In the genomic region with DNA sequence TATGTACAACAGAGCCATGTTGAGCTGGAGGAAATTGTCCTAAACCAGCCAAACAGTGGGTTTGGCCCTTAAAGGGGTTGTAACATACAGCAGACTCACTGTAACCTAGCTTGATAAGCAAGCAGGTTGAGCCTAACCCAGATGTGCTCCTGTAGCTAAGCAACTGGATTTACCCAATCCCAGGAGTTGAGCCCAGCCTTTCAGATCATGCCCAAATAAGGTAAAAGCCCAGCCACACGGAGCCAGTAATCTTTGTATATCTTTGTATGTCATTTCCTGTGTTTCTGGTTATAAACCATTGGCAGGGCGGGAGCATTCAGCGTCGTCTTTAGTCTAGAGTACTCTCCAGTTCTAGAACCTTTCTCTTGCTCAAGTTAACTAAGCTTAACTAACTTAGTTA, we compare ENCODE assay signal across 18 mouse cellular contexts.
DNase-seq lines count a peak whose midpoint lies in the region; ATAC-seq lines count a peak whose summit lies in the region.
"Had no signal": no experiment of that assay in that cellular context is flagged by ENCODE, and none has a peak within 500 bp of the region (broad histone marks: within the 10 kb centered on the region; RNA-seq: fewer than 3 reads in every experiment).

No protein-coding gene starts in this region.

- no peak overlapping the region for H3K4me3 ChIP-seq in limb, embryonic 11.5 days (ENCODE audit: low read depth, low read length)
- H3K4me3 ChIP-seq: erythroblast, embryonic 14.5 days; midbrain, embryonic 13.5 days; neural tube, embryonic 15.5 days had no signal

- no peak overlapping the region for H3K27ac ChIP-seq in limb, embryonic 11.5 days (replicated peaks; ENCODE audit: low read depth, low read length)
- H3K27ac ChIP-seq: midbrain, embryonic 13.5 days; neural tube, embryonic 15.5 days had no signal

- peak; percentile 73 for ATAC-seq in common myeloid progenitor, adult 5-6 weeks (replicated peaks; ENCODE audit: low read depth, poor library complexity, severe bottlenecking)
- ATAC-seq in limb, embryonic 11.5 days (ENCODE audit: insufficient number of reproducible peaks, low FRiP score, low TSS enrichment, low read depth), result peak; percentile 65; the same call in 1 of the 2 replicates
- ATAC-seq: midbrain, embryonic 13.5 days had no signal

- peak; percentile 68 for DNase-seq in 3T3-L1 (ENCODE audit: low read depth, low spot score)
- peak; percentile 31 for DNase-seq in CD4-positive helper T cell, adult 2 months (ENCODE audit: low read depth, low spot score)
- no peak for DNase-seq in limb, embryonic 11.5 days (ENCODE audit: low spot score)
- DNase-seq in urinary bladder, postnatal 36 days (ENCODE audit: low spot score in 2 of 2), result no peak
- no peak for DNase-seq in urinary bladder, postnatal 4 days (ENCODE audit: low spot score in 2 of 2)
- no peak for DNase-seq in ovary, postnatal 14 days (ENCODE audit: low spot score)
- DNase-seq: cerebellum, adult 8-10 months; heart, adult 11 months; heart, postnatal 36 days; kidney, adult 2 months; layer of hippocampus, adult 9-11 months; left cerebral cortex, postnatal 4 days; lung, adult 18-20 months; right cerebral cortex, postnatal 14 days had no signal

- H3K9me3 ChIP-seq in limb, embryonic 11.5 days (ENCODE audit: control insufficient read depth, low read length), result no peaks in the 10 kb centered on the region
- H3K9me3 ChIP-seq: midbrain, embryonic 13.5 days; neural tube, embryonic 15.5 days had no signal

- 60% methylated on average over 4 of the region's 4 CpGs for WGBS in limb, embryonic 11.5 days

- H3K36me3 ChIP-seq in limb, embryonic 11.5 days (ENCODE audit: control insufficient read depth, insufficient read depth, low read length), result no peaks in the 10 kb centered on the region
- H3K36me3 ChIP-seq: midbrain, embryonic 13.5 days; neural tube, embryonic 15.5 days had no signal

- no peaks in the 10 kb centered on the region for H3K27me3 ChIP-seq in limb, embryonic 11.5 days (ENCODE audit: control insufficient read depth, insufficient read depth, low read length)
- H3K27me3 ChIP-seq: neural tube, embryonic 15.5 days had no signal

- no peak overlapping the region for H3K9ac ChIP-seq in limb, embryonic 11.5 days (ENCODE audit: low read length)
- H3K9ac ChIP-seq: midbrain, embryonic 13.5 days; neural tube, embryonic 15.5 days had no signal

- H3K4me2 ChIP-seq in limb, embryonic 11.5 days (ENCODE audit: low read depth, severe bottlenecking), result no peak overlapping the region
- H3K4me2 ChIP-seq: midbrain, embryonic 13.5 days; neural tube, embryonic 15.5 days had no signal

- peaks cover 7% of the 10 kb centered on the region; the same call in 1 of the 2 replicates for H3K4me1 ChIP-seq in limb, embryonic 11.5 days (ENCODE audit: control insufficient read depth, insufficient read depth, low read length)
- H3K4me1 ChIP-seq: neural tube, embryonic 15.5 days had no signal

Comparison
In these comparisons a context has a peak if more than half of its experiments do, and no peak if none do; other contexts are left out.
1. DNase-seq: peak in 3T3-L1 (single experiment) and CD4-positive helper T cell, adult 2 months (single experiment); none in limb, embryonic 11.5 days (single experiment), urinary bladder, postnatal 36 days (0 of 2), urinary bladder, postnatal 4 days (0 of 2) and ovary, postnatal 14 days (single experiment).